Comparison of ENCODE assay signal across 26 mouse cellular contexts in the genomic region with DNA sequence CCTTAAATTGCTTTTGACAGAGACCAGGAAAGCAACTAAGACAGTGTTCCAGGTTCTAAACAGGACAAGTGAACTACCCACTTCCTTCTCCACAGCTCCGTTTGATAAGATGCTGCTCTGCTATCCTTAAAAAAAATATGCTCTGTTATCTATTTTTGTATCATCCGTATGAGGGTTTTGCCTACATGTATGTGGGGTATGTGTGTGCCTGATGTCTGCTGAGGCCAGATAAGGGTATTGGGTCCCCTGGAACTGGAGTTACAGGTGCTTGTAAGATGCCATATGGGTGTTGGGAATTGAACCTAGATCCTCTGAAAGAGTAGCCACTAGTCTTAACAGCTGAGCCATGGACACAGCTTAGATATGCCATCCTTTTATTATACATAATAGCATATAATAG. TPM values are rescaled to one million over a fixed set of nuclear protein-coding genes. Genes with fewer than 3 reads are reported as not detected.
"Had no signal": no experiment of that assay in that cellular context is flagged by ENCODE, and none has a peak within 500 bp of the region (broad histone marks: within the 10 kb centered on the region; RNA-seq: fewer than 3 reads in every experiment).

No protein-coding gene starts in this region.

- H3K36me3 ChIP-seq: heart, embryonic 10.5 days; heart, embryonic 12.5 days; hindbrain, embryonic 10.5 days; hindbrain, embryonic 12.5 days; intestine, embryonic 15.5 days; limb, embryonic 13.5 days; limb, embryonic 15.5 days had no signal

- H3K9ac ChIP-seq: heart, embryonic 12.5 days; hindbrain, embryonic 12.5 days; hindbrain, embryonic 14.5 days; intestine, embryonic 15.5 days; limb, embryonic 13.5 days; limb, embryonic 15.5 days had no signal

- DNase-seq: gastrocnemius, adult 2 months; gastrocnemius, postnatal 10 days; gastrocnemius, postnatal 25 days; heart, adult 18-20 months; heart, postnatal 10 days; heart, postnatal 4 days; kidney, adult 18-20 months; kidney, adult 8-10 months; kidney, postnatal 10 days; kidney, postnatal 25 days; kidney, postnatal 4 days; left cerebral cortex, postnatal 4 days had no signal

- H3K4me2 ChIP-seq: heart, embryonic 12.5 days; hindbrain, embryonic 12.5 days; hindbrain, embryonic 14.5 days; intestine, embryonic 15.5 days; limb, embryonic 13.5 days; limb, embryonic 15.5 days had no signal

- ATAC-seq: hindbrain, embryonic 16.5 days; inflammation-experienced regulatory T-cells, adult 6 months; intestine, embryonic 15.5 days; intestine, postnatal 0 days had no signal

- H3K4me3 ChIP-seq: gastrocnemius, adult 2 months; heart, embryonic 10.5 days; heart, embryonic 12.5 days; hindbrain, embryonic 10.5 days; hindbrain, embryonic 12.5 days; intestine, embryonic 15.5 days; layer of hippocampus, adult 2 months; left cerebral cortex, adult 2 months; limb, embryonic 13.5 days; limb, embryonic 15.5 days had no signal

- H3K27me3 ChIP-seq: heart, embryonic 12.5 days; hindbrain, embryonic 12.5 days; intestine, embryonic 15.5 days had no signal

- H3K9me3 ChIP-seq: heart, embryonic 10.5 days; heart, embryonic 12.5 days; hindbrain, embryonic 10.5 days; hindbrain, embryonic 12.5 days; intestine, embryonic 15.5 days; limb, embryonic 13.5 days; limb, embryonic 15.5 days had no signal

- H3K27ac ChIP-seq: gastrocnemius, adult 2 months; heart, embryonic 10.5 days; hindbrain, embryonic 10.5 days; hindbrain, embryonic 12.5 days; hindbrain, embryonic 14.5 days; intestine, embryonic 15.5 days; layer of hippocampus, adult 2 months; left cerebral cortex, adult 2 months; limb, embryonic 13.5 days; limb, embryonic 15.5 days had no signal

RNA-seq across cellular contexts. Expression of a gene that starts 19.6 kb away (rescaled TPM):
- total RNA-seq: granulocyte monocyte progenitor cell, adult 5-6 weeks had no signal
- polyA plus RNA-seq: inflammation-experienced regulatory T-cells, adult 6 months had no signal
